Mouse (Mus musculus) embryo, embryonic 9.5 days (tissue): ENCODE measurements at regions not wholly inside any gene's neighbourhood (a gene's known extent, or its start where the extent isn't known, plus 50 kb on each side); places are given as distances from the start of the nearest gene placed in this dataset.

Experiments
- DNase-seq: peaks from one replicate; pipeline ENCODE4 v3.0.0-alpha.2; 2017; ENCODE audit errors: extremely low spot score

DNA sequence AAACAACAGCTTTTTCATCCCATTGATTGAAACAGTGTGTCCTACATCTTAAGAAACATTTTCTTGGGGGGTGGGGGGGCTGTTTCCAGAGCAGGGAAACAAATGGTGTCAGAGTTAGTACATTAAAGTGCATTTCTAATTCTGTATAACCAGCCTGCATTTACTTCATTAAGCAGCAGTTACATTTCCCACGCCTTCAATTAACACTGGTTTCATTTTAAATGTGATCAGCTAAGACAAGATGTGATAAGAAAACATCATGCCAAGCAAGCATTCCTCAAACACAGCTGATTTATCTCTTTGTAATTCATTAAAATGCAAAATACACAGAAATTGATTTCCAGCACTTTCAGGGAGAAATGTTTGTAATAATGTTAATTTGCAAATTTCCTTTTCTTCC lies 122.0 kb downstream of the Olfr1505 start:
- DNase-seq = no peak

DNA sequence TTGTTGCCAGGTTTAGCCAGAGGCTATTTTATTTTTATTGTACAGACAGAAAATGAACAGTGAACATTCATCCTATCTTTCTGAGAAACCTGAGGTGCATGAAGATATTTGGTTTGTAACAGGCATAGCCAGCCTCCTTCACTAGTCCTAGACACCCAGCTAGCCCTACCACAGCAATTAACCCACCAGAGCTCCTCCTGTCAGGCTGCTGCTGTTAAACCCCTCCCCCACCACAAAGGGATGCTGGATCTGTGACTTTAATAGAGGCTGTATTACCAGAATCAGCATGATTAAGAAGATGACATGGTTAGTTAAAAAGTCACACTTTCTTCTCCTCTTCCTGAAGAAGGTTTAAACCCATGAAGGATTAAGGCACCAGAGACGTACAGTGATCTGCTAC lies 122.5 kb downstream of the Olfr1505 start:
- DNase-seq = no peak

DNA sequence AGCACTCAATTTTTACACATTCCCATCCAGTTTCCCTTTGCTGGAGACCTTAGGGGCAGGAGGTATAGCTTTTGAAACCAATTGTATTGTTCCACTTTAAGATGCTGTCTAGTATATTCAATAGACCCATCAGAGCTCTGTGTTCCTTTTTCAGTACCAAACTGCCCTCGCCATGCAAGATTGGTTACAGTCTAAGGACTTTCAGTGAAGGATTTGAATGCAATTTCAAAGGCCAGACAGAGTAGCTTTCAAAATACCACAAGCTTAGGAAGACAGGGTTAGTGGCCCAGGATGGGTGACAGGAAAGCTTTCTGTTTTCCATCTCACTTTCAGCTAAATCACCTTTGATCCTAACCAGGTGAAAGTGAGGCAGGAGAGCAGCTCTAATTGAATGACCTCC lies 123.4 kb downstream of the Olfr1505 start:
- no peak for DNase-seq

DNA sequence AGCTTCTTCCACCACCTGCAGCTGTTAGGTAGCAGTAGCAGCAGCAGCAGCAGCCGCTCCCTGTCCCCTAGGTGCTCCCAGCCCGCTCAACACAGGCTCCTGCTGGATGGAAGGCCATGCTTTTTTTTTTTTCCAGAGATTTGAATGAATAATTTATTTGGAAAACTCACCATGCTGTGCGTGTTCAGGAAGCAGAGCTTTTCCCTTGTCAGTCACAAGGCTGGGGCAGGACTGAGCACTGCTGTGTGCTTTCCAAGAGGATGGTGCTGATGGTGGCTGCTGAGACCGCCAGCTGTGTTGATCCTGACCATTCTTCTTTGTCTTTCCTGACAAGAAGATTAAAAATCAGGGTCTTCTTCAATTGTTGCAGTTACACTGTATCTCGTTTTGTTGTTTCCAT lies 129.4 kb downstream of the Olfr1505 start:
- DNase-seq = no peak

DNA sequence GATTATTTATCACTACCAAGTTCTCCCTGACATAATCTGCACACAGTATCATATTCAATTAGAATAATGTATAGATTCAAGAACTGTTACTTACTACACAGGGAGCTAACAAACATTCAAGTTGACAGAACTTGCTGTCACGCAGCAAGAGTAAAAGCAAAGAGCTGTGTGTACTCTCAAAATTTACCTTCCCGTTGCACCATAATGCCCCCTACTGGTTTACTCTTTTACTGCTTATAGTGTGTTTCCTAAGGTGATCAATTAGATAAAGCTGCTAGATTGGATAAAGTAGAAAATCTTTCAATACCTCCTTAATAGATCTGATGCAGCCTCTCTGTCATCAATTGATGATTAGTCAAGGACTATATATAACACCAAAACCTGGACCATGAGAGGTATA lies 132.1 kb downstream of the Olfr1505 start:
- no peak for DNase-seq

DNA sequence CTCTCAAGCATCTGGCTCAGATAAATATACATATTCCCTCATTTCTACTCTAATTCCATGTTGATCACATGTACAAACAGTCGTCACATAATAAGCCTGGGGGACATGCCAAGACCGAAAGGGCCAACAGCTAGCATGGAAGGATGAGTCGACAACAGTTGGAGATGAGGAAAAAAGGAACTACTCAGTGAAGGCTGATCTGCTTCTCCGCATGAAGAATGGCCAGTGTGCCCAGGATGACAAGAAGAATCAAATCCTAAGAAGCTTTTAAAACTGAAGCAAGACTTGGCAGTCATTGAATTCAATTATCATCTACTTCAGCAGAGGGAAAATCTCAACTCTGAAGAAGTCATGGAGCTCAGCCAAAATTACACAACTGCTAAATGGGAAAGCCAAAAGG lies 138.7 kb downstream of the Olfr1505 start:
- no peak for DNase-seq

DNA sequence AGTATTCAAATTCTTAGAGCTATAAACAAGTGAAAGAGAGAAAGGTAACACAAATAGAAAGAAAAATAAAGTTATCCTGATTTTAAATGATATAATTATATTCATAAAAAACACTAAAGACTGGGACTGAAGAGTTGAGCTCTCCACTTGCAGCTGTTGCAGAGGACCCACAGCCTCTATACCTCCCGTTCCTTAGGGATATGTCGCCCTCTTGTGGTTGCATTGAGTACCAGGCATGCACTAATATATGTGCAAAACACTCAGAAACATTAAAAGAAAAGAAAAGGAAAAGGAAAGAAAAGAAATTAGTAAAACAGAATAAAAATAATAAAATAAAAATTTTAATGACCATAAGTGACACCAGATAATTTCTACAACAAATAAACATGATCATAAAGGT lies 167.2 kb downstream of the Olfr1505 start:
- DNase-seq = no peak

DNA sequence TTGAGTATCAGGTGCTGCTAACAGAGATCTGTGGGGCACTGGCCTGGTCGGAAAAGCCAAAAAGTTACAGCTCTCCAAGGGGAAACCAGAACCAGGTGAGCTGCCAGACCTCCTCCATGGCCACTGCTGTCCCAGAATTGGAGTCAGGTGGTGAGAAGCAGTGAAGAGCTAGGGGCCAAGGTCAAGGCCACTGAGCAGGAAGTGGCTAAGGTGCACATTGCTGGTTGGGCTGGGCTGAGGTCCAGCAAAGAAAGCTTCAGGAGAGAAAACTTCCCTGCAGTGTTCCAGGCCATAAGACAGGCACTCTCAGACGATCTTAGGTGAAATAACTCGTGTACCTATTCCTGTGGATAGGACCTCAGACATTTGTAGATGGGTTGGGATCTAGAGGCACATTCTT lies 171.4 kb downstream of the Olfr1505 start:
- DNase-seq = no peak

DNA sequence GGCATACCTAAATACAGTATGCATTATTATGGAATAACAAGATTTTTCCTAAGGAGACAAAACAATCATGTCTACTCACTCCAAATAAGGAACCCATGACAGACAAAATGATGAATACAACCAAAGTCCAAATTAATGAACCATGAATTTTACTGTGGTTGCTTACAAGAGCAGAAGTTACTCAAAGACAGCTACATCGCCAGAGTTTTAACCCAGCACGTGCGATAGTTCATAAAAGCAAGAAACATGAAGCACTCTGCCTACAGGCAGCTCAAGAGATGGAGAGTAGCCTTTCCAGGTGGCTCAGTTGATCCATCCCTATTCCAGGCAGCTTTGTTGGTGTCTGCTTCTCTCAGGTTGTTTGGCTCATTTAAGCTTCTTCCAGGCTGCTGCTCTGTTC lies 176.8 kb downstream of the Olfr1505 start:
- no peak for DNase-seq

DNA sequence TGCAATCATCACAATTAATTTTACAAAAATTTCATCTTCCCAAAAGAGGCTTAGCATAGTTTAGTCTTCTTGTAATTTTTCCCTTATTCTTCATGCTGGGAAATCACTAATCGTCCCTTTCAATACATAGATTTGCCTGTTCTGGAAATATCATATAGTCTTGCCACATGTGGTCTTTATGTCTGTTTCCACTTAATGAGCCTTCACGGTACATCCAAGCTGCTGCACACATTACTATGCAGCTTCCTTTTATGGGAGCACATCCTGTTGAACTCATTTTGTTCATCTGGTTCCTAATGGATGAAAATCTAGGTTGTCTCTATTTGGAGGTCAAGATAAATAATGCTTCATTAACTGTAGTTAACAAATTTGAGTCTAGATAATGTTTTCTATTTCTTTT lies 180.9 kb downstream of the Olfr1505 start:
- DNase-seq = no peak

DNA sequence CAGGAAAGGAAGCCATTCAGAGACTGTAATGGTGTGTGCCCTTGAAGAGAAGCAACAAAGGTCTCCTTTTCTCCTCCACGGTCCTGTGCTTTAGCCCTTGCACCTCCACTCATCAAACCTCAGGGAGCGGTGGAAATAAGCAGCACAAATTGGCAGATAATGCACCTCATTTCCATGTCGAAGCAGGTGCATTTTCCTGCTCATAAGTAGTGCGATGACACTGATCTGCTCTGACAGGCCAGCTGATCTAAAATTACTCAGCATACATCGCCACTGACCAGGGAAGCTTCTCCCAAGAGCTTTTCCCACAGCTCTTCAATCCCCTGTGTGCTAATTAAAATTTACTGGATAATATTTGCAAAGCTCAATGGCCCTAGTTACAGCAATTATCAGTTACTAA lies 182.9 kb downstream of the Olfr1505 start:
- no peak for DNase-seq

DNA sequence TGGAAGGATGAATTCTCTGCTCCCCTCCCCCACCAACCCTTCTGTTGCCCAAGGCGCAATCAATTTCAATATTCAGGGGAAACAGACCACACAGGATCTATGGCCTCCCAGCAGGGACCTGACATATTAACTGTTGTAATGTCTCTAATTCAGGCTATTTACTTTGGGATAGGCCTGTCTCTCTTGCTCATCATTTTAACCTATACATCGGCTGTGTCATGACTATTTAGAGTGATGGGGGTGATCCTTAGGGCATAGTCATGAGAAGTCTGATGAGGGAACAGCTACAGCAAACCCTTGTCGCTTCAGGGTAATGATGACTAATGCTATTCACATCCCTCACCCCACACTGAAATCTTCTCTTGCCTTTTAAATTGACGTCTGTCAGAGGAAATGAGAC lies 195.8 kb downstream of the Olfr1505 start:
- DNase-seq = no peak

DNA sequence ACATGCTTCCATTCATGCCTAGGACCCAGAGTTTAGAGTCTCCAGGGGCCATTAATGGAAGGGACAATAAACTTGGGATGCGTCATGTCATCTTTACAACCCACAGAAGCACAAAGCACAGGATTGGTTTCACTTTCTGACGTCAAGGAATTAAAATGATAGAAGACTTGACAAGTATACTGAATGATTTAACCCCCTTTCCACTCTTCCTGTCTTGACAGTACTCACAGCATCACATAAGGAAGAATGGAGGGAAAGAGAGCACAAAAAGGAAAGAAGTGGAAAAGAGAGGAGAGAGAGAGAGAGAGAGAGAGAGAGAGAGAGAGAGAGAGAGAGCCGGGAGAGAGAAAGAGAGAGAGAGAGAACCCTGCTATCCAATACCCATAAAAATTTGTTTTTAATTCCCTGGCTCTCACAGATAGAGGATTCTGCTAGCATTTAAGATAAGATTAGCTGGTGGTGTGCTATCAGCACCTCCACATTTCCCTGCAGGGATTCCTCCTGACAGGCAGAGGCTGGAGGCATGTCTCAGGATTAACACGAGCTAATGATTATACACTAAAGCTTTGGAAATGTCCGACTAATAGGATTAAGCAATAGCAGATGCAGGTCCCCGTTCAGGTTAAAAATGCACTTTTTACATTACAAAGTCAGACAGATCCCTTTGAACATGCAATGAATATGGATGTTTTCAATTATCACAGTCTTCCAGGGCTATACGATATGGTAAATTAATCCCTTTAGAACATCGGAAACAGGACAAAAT lies 210.2 kb downstream of the Olfr1505 start:
- peak; percentile 22 for DNase-seq

DNA sequence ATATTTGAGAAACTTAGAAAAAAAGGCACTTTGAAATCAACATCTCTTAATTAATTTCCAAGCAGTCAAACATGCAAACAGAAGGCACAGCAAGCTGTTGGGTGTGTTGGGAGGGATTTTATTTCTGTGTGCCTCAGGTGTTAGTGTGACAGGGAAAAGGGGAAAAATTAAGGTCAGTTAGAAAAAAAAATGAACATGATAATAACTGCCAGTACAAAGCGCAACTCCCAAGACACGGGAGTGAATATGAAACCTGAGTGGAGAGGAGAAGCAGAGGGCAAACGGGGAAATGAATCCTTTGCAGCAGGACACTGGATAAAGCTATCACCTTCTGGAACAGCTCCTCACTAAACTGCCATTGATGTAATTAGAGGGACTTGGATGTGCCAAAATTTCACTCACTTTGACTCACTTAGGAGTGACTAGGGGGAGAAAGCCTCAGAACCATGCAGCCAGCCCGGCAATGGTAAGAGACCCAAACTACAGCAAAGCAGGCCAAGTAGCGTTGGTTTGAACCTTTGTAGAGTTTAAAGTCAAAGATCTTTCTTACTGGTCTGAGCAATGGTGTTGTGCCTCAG lies 211.0 kb downstream of the Olfr1505 start:
- DNase-seq = no peak

DNA sequence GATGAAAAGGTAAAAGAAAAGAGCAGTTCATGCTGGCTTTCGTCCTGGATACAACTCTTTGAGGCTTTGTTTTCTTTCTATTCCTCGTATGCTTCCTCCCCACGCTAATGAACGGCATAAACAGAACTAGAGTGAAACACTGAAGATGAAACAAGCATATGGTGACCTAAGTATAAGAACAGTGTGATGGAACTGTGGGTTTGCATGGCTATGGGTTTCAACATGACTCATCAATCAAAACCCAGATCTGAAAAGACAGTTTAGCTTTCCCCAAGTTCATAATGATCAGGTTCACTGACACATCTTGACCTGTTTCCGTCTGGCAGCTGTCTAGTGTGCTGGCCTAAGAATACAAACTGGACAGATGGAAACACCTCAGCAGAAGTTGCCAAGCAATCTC lies 211.7 kb downstream of the Olfr1505 start:
- DNase-seq = no peak

DNA sequence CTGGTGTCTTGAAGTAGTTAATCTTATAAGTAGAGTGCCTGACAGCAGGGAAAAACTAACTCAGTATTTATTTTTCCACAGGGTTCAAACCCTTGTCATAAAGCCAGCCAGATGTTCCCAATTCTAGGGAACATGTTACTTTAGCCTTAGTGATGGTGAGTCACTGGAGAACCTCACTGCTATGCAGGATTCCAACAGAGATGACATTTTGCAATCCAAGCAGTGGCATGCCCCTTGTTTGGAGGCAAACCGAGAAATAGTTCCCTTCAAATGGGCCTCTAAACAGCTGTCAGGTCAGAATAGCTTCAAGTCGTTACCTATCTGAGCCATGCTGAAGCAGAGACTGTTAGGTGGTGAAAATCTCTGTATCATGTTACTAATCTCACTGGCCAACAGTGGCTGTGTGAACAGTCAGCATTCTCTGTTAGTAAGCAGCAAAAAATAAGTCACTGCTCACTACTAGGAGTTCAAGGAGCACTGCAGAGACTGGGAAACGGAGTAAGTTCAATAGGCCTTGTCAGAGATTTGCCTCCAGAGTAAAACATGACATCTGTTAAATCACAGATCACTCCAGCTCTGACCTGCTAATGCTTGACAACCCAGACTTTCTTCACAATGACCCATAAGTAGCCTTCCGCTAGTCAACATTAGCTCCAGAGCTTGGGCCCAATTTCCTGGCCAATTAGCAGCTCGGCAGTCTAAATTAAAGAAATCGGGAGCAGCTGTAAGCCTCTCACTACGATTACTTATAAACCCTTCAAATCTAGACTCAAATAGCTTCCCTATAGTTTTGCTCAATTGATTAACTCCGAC lies 215.3 kb downstream of the Olfr1505 start:
- DNase-seq = peak; percentile 22

DNA sequence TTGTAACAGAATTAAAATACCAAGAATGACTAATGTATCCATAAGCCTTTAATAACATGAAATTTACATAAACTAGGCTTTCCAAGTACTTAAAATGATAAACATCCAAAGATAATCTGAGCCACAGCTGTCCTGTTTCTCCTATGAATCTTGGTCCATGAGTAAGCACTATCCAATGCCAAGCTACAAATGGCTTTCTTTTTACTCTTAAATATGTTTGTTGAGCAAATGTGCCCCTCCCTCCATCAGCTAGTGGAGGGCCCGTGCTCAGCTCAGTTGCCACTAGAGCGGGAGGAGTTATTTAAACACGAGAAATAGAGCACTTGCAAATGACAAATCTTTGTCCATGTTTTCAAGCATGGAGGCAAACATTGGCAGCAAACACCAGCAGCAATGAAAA lies 247.9 kb downstream of the Olfr1505 start:
- DNase-seq = no peak

DNA sequence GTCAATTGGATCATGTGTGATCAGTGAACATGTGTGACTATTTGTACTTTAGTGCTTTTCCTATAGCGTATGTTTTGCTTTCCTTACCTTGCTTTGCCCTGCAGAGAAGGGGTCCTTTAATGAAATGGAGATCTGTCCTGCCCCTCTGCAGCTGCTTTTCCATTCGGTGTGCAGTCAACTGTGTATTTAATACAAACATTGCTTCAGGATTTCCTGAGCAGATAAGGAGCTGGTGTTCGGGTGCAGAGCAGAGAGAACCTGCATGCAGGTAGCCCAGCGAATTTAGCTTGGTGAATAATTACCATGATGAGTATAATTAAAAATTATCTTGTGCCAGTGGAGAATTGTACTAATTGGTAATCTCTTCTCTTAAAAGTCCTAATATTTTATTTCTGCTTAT lies 249.4 kb downstream of the Olfr1505 start:
- DNase-seq = no peak

DNA sequence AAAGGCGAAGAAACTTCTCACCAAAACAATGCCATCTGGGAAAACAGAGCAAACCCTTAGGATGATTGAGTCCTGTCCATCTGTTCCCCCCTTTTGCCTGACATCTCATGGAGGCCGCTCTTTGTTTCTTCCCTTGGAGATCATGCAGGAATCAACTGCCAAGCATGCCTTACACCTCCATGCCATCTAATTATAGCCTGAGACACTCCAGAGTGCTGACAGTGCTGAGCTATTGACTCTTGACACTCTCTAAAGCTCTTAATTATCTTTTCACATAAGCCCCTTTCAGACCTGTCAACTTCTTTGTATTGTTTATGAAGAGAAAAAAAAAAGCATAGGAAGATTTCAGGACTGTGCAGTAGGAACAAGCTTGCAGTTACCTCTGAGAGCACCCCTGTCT lies 252.4 kb downstream of the Olfr1505 start:
- no peak for DNase-seq

DNA sequence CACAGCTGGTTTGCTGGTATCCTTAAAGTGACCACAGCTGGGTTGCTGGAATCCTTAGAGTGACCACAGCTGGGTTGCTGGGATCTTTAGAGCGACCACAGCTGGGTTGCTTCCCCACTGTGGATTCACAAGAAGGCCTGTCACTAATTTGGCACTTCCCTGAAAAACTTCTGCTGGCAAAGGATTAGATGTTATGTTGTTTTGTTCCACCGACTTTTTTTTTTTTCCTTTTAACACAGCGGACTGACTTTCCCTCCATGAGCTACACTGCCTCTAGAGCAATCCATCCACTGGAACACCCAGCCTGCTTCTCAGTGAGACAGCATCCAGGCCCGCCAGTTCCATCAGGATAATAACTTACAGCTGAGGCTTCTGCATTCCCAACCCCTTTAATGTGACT lies 266.9 kb downstream of the Olfr1505 start:
- DNase-seq = no peak

DNA sequence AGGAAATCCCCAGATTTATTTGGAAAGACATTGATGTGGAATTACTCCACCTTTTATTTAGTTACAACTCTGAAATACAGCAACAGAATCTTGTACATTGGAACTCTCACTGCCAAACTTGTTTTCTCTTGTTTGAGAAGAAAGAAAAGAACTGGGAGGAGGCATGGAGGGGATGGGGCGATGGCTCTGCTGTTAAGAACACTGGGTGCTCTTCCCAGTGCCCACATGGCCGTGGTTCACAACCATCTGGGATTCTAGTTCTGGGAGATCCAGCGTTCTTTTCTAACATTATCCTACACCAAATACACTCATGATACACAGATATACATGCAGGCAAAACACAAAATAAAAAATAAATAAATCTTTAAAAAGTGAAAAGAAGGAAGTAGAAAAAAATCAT lies 267.6 kb downstream of the Olfr1505 start:
- no peak for DNase-seq

DNA sequence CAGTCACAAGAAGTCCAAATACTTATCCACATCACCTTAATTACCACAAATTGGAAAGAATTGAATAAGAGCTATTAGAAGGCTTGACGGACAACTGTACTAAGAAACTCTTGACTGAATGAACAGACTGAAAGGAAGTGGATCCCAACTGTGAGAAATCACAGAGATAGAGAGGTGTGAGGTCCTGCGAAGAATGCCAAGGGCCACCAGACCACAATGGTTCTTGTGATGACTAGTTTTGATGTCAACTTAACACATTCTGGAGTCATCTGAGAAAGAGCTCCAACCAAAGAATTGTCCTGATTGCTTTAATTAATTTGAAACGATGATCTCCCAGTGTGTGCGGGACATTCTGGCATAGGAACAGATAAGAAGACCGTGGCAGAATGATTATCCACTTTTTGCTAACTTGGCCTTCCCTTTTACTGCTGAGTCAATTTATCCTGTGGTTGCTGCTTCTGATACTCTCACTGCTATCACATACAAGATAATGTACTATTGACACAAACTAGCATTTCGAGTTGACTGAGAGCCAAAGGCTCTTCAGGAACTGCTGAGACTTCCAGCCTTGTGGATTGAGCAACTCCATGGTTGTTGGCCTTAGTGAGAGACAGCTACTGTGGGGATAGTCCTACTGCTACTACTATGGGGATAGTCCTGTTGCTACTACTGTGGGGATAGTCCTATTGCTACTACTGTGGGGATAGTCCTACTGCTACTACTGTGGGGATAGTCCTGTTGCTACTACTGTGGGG lies 268.5 kb downstream of the Olfr1505 start:
- no peak for DNase-seq
